Mouse (Mus musculus) spleen, adult 2 months (tissue): ENCODE results near the gene Reep6.

ENCODE experiments used
- CTCF ChIP-seq: fragments of 200-500 bp; IDR thresholded peaks from 2 replicates; pipeline ENCODE4 v1.5.1; 2011; ENCODE audit warnings: mild to moderate bottlenecking, inconsistent platforms; ENCODE audit not compliant: insufficient read depth, insufficient read length, insufficient replicate concordance; ENCODE audit errors: extremely low read depth
- POLR2A ChIP-seq: fragments of 200-500 bp; IDR thresholded peaks from 2 replicates; pipeline ENCODE4 v1.6.1; 2011; ENCODE audit warnings: low read depth, low read length, inconsistent platforms

DNA sequence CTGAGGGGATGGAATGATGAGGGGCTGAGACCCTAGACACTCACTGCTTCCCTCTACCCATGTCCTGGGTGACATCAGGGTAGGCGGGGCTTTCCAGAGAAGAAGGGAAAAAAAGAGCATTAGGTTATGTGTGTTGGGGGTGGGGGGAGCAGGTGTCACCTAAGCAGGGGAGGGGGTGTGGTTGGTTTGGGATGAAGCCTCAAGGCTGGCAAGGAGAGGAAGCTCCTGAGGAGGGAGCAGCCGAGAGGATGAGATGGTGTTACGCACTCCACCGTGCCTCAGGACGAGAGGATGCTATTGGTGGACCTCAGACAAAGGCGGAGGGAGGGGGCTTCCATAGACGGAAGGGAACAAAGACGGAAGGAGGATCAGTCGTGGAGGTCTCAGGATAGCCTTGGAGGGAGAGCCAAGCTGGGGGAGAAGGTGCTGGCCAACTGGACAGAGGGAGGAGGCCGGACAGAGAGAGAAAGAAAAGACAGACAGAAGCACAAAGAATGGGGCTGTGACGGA is 29.0 kb upstream of the Reep6 start:
- TF ChIP-seq POLR2A (no peak), CTCF (no peak)
